Mouse (Mus musculus) embryonic fibroblast, embryonic 13.5 days (primary cell): ENCODE measurements around the gene Serpina3n.
A peak's percentile ranks its signal among the peaks of the same experiment; 100 is the strongest.

ENCODE experiments used
- CTCF ChIP-seq: IDR thresholded peaks from 2 replicates; pipeline ENCODE4 v1.5.1; 2011; ENCODE audit warnings: mild to moderate bottlenecking, control low read depth, low read length, moderate library complexity, borderline replicate concordance; ENCODE audit not compliant: insufficient read depth
- POLR2A ChIP-seq: IDR thresholded peaks from 2 replicates; pipeline ENCODE4 v1.6.1; 2011; ENCODE audit warnings: low read depth, mild to moderate bottlenecking, control low read depth, low read length, moderate library complexity

- TF ChIP-seq CTCF (peak; percentile 54; the same call in 1 of the 2 replicates), POLR2A (no peak)
These were observed 20.4 kb downstream of the Serpina3n start for GRCm38 (mm10) chr12:104426915-104427314.
